Mouse (Mus musculus) midbrain, embryonic 10.5 days (tissue): ENCODE data around the gene Slc2a13. TPM values are rescaled to one million over a fixed set of nuclear protein-coding genes. Genes with fewer than 3 reads are reported as not detected.

Source experiments
- polyA plus RNA-seq: library from polyadenylated mRNA; unstranded; fragments of >200 nt; fragmentation: Nextera tagmentation; extraction: Ambion mirVana; gene quantifications from 2 replicates; pipeline ENCODE4 v1.2.1, GENCODE M21; 2016

The Slc2a13 gene
- polyA plus RNA-seq, 1 experiment from 2014 or later, result 0.59 TPM

Other genes starting within 250 kb of the Slc2a13 start
- 1.8 and 2.1 TPM in 2 replicates for gene Lrrk2, start 99.9 kb upstream of the Slc2a13 start, polyA plus RNA-seq